Comparison of ENCODE assay signal across 34 mouse cellular contexts in genomic region chr15:82457064-82458021, GRCm38 (mm10). TPM values are rescaled to one million over a fixed set of nuclear protein-coding genes. Genes with fewer than 3 reads are reported as not detected.
"Had no signal": no experiment of that assay in that cellular context is flagged by ENCODE, and none has a peak within 500 bp of the region (broad histone marks: within the 10 kb centered on the region; RNA-seq: fewer than 3 reads in every experiment).

No protein-coding gene starts in this region.

- DNase-seq: gastrocnemius, adult 2 months; gastrocnemius, postnatal 10 days; gastrocnemius, postnatal 25 days; heart, adult 2 months; heart, postnatal 14 days; heart, postnatal 4 days; kidney, adult 2 months; kidney, postnatal 10 days; kidney, postnatal 25 days; kidney, postnatal 4 days had no signal

- H3K4me2 ChIP-seq: heart, embryonic 12.5 days; hindbrain, embryonic 12.5 days; hindbrain, embryonic 14.5 days; intestine, embryonic 15.5 days; limb, embryonic 12.5 days; liver, embryonic 12.5 days had no signal

- H3K27me3 ChIP-seq: heart, embryonic 12.5 days; hindbrain, embryonic 12.5 days; intestine, embryonic 15.5 days; limb, embryonic 12.5 days; liver, embryonic 12.5 days had no signal

- H3K36me3 ChIP-seq: heart, embryonic 12.5 days; hindbrain, embryonic 10.5 days; hindbrain, embryonic 12.5 days; intestine, embryonic 15.5 days; limb, embryonic 10.5 days; limb, embryonic 12.5 days; liver, embryonic 12.5 days had no signal

- H3K27ac ChIP-seq: gastrocnemius, adult 2 months; heart, adult 2 months; hindbrain, embryonic 10.5 days; hindbrain, embryonic 12.5 days; hindbrain, embryonic 14.5 days; intestine, embryonic 15.5 days; layer of hippocampus, adult 2 months; left cerebral cortex, adult 2 months; limb, embryonic 10.5 days; limb, embryonic 12.5 days; liver, embryonic 12.5 days; liver, embryonic 14.5 days had no signal

- ATAC-seq: hindbrain, embryonic 16.5 days; inflammation-experienced regulatory T-cells, adult 6 months; intestine, embryonic 15.5 days; intestine, postnatal 0 days; liver, embryonic 12.5 days had no signal

- H3K4me1 ChIP-seq: heart, embryonic 12.5 days; hindbrain, embryonic 10.5 days; hindbrain, embryonic 12.5 days; intestine, embryonic 15.5 days; limb, embryonic 10.5 days; limb, embryonic 12.5 days; liver, embryonic 12.5 days had no signal

- H3K9me3 ChIP-seq: heart, embryonic 12.5 days; hindbrain, embryonic 10.5 days; hindbrain, embryonic 12.5 days; intestine, embryonic 15.5 days; limb, embryonic 10.5 days; limb, embryonic 12.5 days; liver, embryonic 12.5 days had no signal

- H3K9ac ChIP-seq: heart, embryonic 12.5 days; hindbrain, embryonic 12.5 days; hindbrain, embryonic 14.5 days; intestine, embryonic 15.5 days; limb, embryonic 12.5 days; liver, embryonic 12.5 days; liver, embryonic 14.5 days had no signal

- H3K4me3 ChIP-seq: gastrocnemius, adult 2 months; heart, adult 2 months; heart, embryonic 12.5 days; hindbrain, embryonic 10.5 days; hindbrain, embryonic 12.5 days; intestine, embryonic 15.5 days; layer of hippocampus, adult 2 months; left cerebral cortex, adult 2 months; limb, embryonic 10.5 days; limb, embryonic 12.5 days; liver, embryonic 12.5 days had no signal

RNA-seq across cellular contexts. Expression of gene Cyp2d9, which starts 24.1 kb away (rescaled TPM):
- total RNA-seq: gastrocnemius, adult 2 months; gastrocnemius, postnatal 25 days; granulocyte monocyte progenitor cell, adult 5-6 weeks; heart, adult 2 months; heart, postnatal 14 days; layer of hippocampus, adult 2 months; layer of hippocampus, postnatal 10 days; left cerebral cortex, adult 2 months; left cerebral cortex, postnatal 14 days; left cerebral cortex, postnatal 36 days had no signal
- polyA plus RNA-seq: frontal cortex, adult 2 months; heart, embryonic 12.5 days; heart, embryonic 14.5 days; heart, embryonic 16.5 days; hindbrain, embryonic 10.5 days; hindbrain, embryonic 12.5 days; hindbrain, embryonic 14.5 days; hindbrain, embryonic 16.5 days; inflammation-experienced regulatory T-cells, adult 6 months; intestine, postnatal 0 days; limb, embryonic 10.5 days; limb, embryonic 12.5 days had no signal

RNA-seq across cellular contexts. Expression of gene Cyp2d10, which starts 50.3 kb away (rescaled TPM):
- total RNA-seq: gastrocnemius, adult 2 months; gastrocnemius, postnatal 25 days; granulocyte monocyte progenitor cell, adult 5-6 weeks; heart, postnatal 4 days; layer of hippocampus, postnatal 25 days; left cerebral cortex, postnatal 14 days; left cerebral cortex, postnatal 36 days had no signal
- polyA plus RNA-seq: frontal cortex, adult 2 months; heart, embryonic 14.5 days; hindbrain, embryonic 10.5 days; hindbrain, embryonic 12.5 days; hindbrain, embryonic 14.5 days; hindbrain, embryonic 16.5 days; inflammation-experienced regulatory T-cells, adult 6 months; kidney, embryonic 14.5 days; limb, embryonic 10.5 days; limb, embryonic 12.5 days; limb, embryonic 14.5 days had no signal
